Mouse (Mus musculus) urinary bladder, postnatal 36 days (tissue): Measurements from ENCODE around the gene Spata13.

Experiments used
- DNase-seq, 2 experiments: peaks; one replicate each; pipeline ENCODE4 v3.0.0; 2022; ENCODE audit warnings: low spot score in 2 of 2, mixed read lengths in 1 of 2

Spata13 gene

GRCm38 (mm10) chr14:60633961-60634864 is at the start of gene Spata13:
Gene Spata13, plus strand, starts transcription at chr14:60634001.
- peak; percentile 80 to 84 for DNase-seq

- no peak for DNase-seq
Observed at GRCm38 (mm10) chr14:60586687-60587453, 46.9 kb upstream of the Spata13 start.

- DNase-seq, result no peak
Observed at GRCm38 (mm10) chr14:60589001-60589400, 44.8 kb upstream of the Spata13 start.

- DNase-seq, result no peak
Observed at GRCm38 (mm10) chr14:60592339-60592738, 41.5 kb upstream of the Spata13 start.

GRCm38 (mm10) chr14:60592822-60593221 is 41.0 kb upstream of the Spata13 start:
- DNase-seq, result peak; percentile 60 to 68

- no peak for DNase-seq
Observed at GRCm38 (mm10) chr14:60597571-60597970, 36.2 kb upstream of the Spata13 start.

- no peak for DNase-seq
Observed at GRCm38 (mm10) chr14:60599044-60599443, 34.8 kb upstream of the Spata13 start.

- DNase-seq, result no peak
Observed at GRCm38 (mm10) chr14:60605564-60605963, 28.2 kb upstream of the Spata13 start.

- DNase-seq, result no peak
Observed at GRCm38 (mm10) chr14:60606194-60606593, 27.6 kb upstream of the Spata13 start.

GRCm38 (mm10) chr14:60607743-60608142 is 26.1 kb upstream of the Spata13 start:
- no peak for DNase-seq

- DNase-seq, result no peak
Observed at GRCm38 (mm10) chr14:60609160-60609559, 24.6 kb upstream of the Spata13 start.

- DNase-seq, result no peak
Observed at GRCm38 (mm10) chr14:60612671-60613070, 21.1 kb upstream of the Spata13 start.

- DNase-seq, result peak in 1 of 2 experiments; percentile 29
Observed at GRCm38 (mm10) chr14:60621076-60621475, 12.7 kb upstream of the Spata13 start.

GRCm38 (mm10) chr14:60625486-60625885 is 8.3 kb upstream of the Spata13 start:
- DNase-seq, result no peak

- DNase-seq, result no peak
Observed at GRCm38 (mm10) chr14:60629887-60630460, 3.8 kb upstream of the Spata13 start.

- DNase-seq, result no peak
Observed at GRCm38 (mm10) chr14:60630981-60631380, 2.8 kb upstream of the Spata13 start.

GRCm38 (mm10) chr14:60634877-60635771 is 1.3 kb downstream of the Spata13 start:
- peak in 1 of 2 experiments; percentile 14 for DNase-seq

- no peak for DNase-seq
Observed at GRCm38 (mm10) chr14:60635911-60636607, 2.3 kb downstream of the Spata13 start.

- no peak for DNase-seq
Observed at GRCm38 (mm10) chr14:60636608-60636980, 2.8 kb downstream of the Spata13 start.

GRCm38 (mm10) chr14:60636996-60637395 is 3.2 kb downstream of the Spata13 start:
- no peak for DNase-seq

- no peak for DNase-seq
Observed at GRCm38 (mm10) chr14:60638159-60638558, 4.4 kb downstream of the Spata13 start.
